Mouse (Mus musculus) kidney, embryonic 16.5 days (tissue): Measurements from ENCODE around the gene Gmnn. TPM values are rescaled to one million over a fixed set of nuclear protein-coding genes. Genes with fewer than 3 reads are reported as not detected.

Source experiments
- ATAC-seq: fragments of 200-750 bp; cut with Nextera tagmentation; 2 replicates; pipeline ENCODE4 v1.8.0; 2017; ENCODE audit warnings: moderate TSS enrichment; ENCODE audit not compliant: low FRiP score, low TSS enrichment
- H3K27ac ChIP-seq: fragments of 300-500 bp; sonication (generic); 2 replicates; pipeline ENCODE4 v1.5.1; 2014; ENCODE audit warnings: low read length
- H3K27me3 ChIP-seq: fragments of 300-500 bp; sonication (generic); 2 replicates; pipeline ENCODE4 v1.6.1; 2014; ENCODE audit warnings: low read length, control low read depth, mixed read lengths; ENCODE audit not compliant: insufficient read depth
- H3K36me3 ChIP-seq: fragments of 300-500 bp; sonication (generic); 2 replicates; pipeline ENCODE4 v1.6.1; 2014; ENCODE audit warnings: low read length, control low read depth, mixed read lengths; ENCODE audit not compliant: insufficient read depth
- H3K4me1 ChIP-seq: fragments of 300-500 bp; sonication (generic); 2 replicates; pipeline ENCODE4 v1.6.1; 2014; ENCODE audit warnings: low read length, control low read depth, mixed read lengths; ENCODE audit not compliant: insufficient read depth
- H3K4me2 ChIP-seq: fragments of 300-500 bp; sonication (generic); replicated peaks from 2 replicates; pipeline ENCODE4 v1.6.1; 2014; ENCODE audit warnings: low read depth, low read length
- H3K4me3 ChIP-seq: fragments of 300-500 bp; sonication (generic); 2 replicates; pipeline ENCODE4 v1.5.1; 2014; ENCODE audit warnings: mild to moderate bottlenecking, low read length
- H3K9ac ChIP-seq: fragments of 300-500 bp; sonication (generic); replicated peaks from 2 replicates; pipeline ENCODE4 v1.6.1; 2014; ENCODE audit warnings: low read length
- H3K9me3 ChIP-seq: fragments of 300-500 bp; sonication (generic); 2 replicates; pipeline ENCODE4 v1.6.1; 2016; ENCODE audit warnings: low read length, control low read depth
- WGBS: fragments of 180-500 bp; shearing (Covaris S2); extraction: QIAGEN DNeasy Blood & Tissue Kit; methylation state at CpG from one replicate; pipeline ENCODE4 v1.1.7; 2014; 5-methylcytosine and 5-hydroxymethylcytosine counted together
- polyA plus RNA-seq: library from polyadenylated mRNA; unstranded; fragments of >200 nt; fragmentation: Nextera tagmentation; extraction: Ambion mirVana; gene quantifications from 2 replicates; pipeline ENCODE4 v1.2.1, GENCODE M21; 2015

The Gmnn gene
- polyA plus RNA-seq: 103 and 104 TPM in 2 replicates

DNA sequence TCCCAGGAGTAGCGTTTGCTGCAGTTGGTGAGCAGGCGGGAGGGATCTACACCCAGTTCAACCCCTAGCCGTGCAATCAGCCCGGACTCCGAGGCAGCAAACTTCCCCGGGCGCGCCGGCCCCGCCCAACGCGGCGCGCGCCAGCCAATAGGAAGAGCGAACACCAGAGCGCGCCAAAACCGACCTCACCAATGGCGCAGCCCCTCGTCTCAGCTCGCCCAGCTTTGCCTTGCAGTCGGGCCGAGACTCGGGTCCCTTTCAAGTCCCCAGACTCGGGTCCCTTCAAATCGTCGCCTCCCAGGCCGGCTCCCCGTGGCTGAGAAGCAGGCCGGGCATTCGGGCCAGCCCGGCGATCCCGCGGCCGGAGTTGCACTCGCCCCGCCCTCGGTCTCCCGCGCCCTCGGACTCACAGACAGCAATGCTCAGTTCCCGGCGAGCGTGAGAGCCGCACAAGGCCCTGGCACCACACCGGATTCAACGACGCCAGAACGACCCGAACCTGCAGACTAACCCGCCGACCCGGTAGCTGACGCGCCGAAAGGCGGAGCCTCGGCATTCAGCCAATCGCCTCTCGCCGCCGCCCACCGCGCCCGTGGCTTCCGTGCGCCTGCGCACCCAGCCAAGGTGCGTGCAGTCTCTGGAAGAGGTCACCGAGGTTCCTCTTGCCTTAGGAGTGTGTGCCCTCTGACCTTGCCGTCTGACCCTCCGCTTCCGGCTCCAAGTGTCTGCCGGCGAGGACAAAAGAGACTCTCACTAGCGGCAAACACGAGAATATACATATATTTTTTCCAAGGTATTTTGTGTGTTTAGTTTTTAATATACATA lies at the start of gene Gmnn:
Gene Gmnn (minus strand): TSS at position 521 of the 825 bp plus-strand sequence.
- H3K27ac ChIP-seq: peak within 1 kb of the TSS; percentile 96
- peak within 1 kb of the TSS; percentile 72 for H3K4me2 ChIP-seq
- under 1% methylated on average over 78 of the region's 79 CpGs for WGBS
- H3K4me1 ChIP-seq: peaks cover 11% of the 10 kb centered on the region
- no peaks in the 10 kb centered on the region for H3K9me3 ChIP-seq
- H3K36me3 ChIP-seq: peaks cover 23% of the 10 kb centered on the region
- H3K9ac ChIP-seq: peak within 1 kb of the TSS; percentile 92
- ATAC-seq: peak; percentile 98
- H3K27me3 ChIP-seq: no peaks in the 10 kb centered on the region
- H3K4me3 ChIP-seq: peak within 1 kb of the TSS; percentile 97

DNA sequence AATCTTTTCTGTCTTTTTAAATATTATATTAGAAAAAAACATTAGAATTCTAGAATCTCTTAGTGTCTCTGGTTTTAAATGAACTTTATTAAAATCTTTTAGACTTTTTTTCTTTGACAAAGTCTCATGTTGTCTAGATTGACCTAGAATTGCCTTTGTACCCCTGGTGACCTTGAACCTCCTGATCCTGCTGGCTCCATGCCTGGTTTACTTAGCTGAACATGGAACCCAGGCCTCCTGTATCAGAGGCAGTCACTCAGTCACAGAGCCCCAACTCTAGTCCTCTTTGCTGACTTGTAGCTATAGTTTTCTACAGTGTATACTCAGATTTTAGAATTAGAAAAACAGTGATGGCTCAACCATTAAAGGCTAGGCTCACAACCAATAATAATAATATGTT lies 44.4 kb upstream of the Gmnn start:
- H3K9me3 ChIP-seq: no peaks in the 10 kb centered on the region
- no peak overlapping the region for H3K4me3 ChIP-seq
- H3K4me2 ChIP-seq: no peak overlapping the region
- H3K27me3 ChIP-seq: no peaks in the 10 kb centered on the region
- no peak overlapping the region for H3K9ac ChIP-seq
- ATAC-seq: no peak
- H3K36me3 ChIP-seq: peaks cover 39% of the 10 kb centered on the region
- H3K27ac ChIP-seq: no peak overlapping the region
- H3K4me1 ChIP-seq: peaks cover 12% of the 10 kb centered on the region; the same call in 1 of the 2 replicates

DNA sequence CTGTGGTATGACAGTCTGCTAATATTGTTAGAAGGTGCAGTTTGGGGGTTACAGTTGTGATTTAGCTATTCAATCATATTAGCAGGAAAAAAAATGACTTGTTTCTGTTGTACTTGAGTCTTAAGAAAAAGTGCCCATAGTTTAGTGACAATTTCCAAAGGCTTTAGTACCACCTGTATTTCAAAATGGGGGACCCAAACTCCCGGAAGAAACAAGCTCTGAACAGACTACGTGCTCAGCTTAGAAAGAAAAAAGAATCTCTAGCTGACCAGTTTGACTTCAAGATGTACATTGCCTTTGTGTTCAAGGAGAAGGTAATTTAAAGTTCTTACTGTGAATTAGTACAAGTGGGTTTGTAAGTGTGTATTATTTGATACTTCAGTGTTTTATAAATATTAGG lies 41.5 kb upstream of the Gmnn start:
- Histone ChIP-seq H3K27ac (no peak overlapping the region), H3K4me1 (peaks cover 15% of the 10 kb centered on the region; the same call in 1 of the 2 replicates), H3K4me2 (peak overlapping the region; percentile 68), H3K9ac (peak overlapping the region; percentile 89), H3K27me3 (no peaks in the 10 kb centered on the region), H3K4me3 (peak overlapping the region; percentile 99), H3K9me3 (no peaks in the 10 kb centered on the region), H3K36me3 (peaks cover 15% of the 10 kb centered on the region)
- WGBS: 9% methylated on average over 2 of the region's 2 CpGs
- ATAC-seq: no peak

DNA sequence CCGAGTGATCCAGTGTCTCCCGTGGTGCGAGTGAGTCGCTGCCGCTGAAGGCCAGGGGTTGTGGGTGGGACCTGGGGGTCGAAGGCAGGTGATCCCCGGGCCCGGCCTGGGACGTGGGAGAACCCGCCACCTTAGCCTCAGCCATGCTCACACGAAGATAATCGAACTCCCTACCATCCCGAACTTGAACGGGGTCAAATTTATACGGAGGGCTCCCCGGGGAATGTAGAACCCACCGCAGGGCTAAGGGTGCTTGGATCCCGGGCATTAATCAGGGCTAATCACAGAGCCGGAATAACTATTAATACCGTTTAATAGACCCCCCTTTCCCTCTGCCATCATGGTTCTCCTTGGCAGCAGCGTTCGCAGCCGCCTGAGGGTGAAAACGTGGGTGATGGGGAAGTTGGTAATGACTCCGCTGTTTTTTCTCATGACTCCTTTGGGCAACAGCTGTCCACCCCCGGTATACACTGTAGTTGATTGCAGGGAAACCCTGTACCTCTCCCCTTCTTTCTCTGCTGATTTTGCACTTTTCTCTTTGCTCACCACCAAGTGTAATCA lies 40.5 kb upstream of the Gmnn start:
- H3K4me2 ChIP-seq: peak overlapping the region; percentile 68
- H3K27ac ChIP-seq: peak overlapping the region; percentile 99; the same call in 1 of the 2 replicates
- H3K9me3 ChIP-seq: no peaks in the 10 kb centered on the region
- H3K36me3 ChIP-seq: peaks cover 13% of the 10 kb centered on the region
- H3K9ac ChIP-seq: peak overlapping the region; percentile 89
- under 1% methylated on average over 26 of the region's 26 CpGs for WGBS
- no peaks in the 10 kb centered on the region for H3K27me3 ChIP-seq
- H3K4me1 ChIP-seq: peaks cover 15% of the 10 kb centered on the region; the same call in 1 of the 2 replicates
- no peak for ATAC-seq
- H3K4me3 ChIP-seq: peak overlapping the region; percentile 99

DNA sequence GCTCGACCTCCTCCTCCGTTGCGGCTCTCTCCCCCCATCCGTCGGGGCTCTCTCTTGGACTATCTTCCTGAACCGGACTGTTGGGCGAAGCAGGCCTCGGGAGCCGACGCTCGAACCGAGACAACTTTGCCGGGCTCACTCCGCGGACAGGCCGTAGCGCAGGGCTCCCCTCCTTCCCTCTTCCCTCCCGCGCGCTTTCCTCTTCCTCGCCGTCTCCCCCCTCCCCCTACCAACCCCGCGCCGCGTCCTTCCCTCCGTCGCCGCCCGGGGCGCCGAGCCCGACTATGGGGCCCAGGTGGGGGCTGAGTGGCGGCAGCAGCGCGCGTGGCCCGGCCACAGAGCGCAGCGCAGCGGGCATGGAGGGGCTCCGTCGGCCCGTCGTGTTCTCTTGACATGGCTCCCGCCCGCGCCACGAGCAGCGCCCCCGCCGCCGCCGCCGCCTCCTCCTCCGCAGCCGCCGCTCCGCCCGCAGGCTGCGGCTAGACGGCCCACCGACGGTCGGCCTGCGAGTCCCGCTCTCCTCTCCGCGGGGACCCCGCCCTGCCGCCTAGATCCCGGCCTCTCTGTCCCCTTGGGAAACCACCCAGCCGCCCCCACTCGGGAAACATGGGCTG lies 39.7 kb upstream of the Gmnn start, which contains the start of gene BC005537:
Gene BC005537 (plus strand): TSS at position 350 of the 614 bp plus-strand sequence.
- Histone ChIP-seq H3K36me3 (peaks cover 9% of the 10 kb centered on the region), H3K4me2 (peak within 1 kb of the TSS; percentile 78), H3K4me1 (peaks cover 15% of the 10 kb centered on the region; the same call in 1 of the 2 replicates), H3K27me3 (no peaks in the 10 kb centered on the region), H3K9me3 (no peaks in the 10 kb centered on the region), H3K4me3 (peak within 1 kb of the TSS; percentile 99), H3K27ac (peak within 1 kb of the TSS; percentile 99), H3K9ac (peak within 1 kb of the TSS; percentile 89)
- WGBS: under 1% methylated on average over 56 of the region's 74 CpGs
- ATAC-seq: peak; percentile 53

DNA sequence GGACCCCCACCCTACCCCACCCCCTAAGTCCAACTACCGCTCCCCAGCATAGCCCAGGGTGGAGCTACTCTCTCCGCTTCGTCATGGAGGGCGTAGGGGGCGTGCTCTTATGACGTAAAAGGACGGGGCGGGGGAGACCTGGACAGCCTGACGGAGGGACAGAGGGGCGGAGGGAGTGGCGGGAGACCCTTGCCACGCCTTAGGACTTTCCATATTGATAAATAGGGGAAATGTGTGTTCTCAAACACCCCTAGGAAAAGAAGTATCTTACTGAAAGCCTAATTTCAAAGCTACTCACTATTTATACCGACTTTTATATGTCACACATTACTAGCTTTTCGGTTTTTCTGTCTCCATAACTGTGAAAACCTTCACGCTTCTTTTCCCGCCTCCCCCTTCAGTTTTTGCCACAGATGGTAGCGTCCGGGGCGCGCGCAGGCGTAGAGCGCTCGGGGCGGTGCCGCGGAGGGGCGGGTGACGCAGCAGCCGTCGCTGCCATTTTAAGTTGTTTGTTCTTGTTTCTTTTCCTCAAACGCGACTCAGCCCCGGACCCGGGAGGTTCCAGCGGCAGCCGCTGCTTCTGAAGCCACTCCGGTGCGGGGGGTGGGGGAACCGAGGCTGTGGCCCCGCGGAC lies 39.1 kb upstream of the Gmnn start:
- Histone ChIP-seq H3K27me3 (no peaks in the 10 kb centered on the region), H3K9me3 (no peaks in the 10 kb centered on the region), H3K36me3 (peaks cover 5% of the 10 kb centered on the region), H3K27ac (peak overlapping the region; percentile 99), H3K4me1 (peaks cover 15% of the 10 kb centered on the region; the same call in 1 of the 2 replicates), H3K4me2 (peak overlapping the region; percentile 78), H3K9ac (peak overlapping the region; percentile 89), H3K4me3 (peak overlapping the region; percentile 99)
- WGBS: under 1% methylated on average over 42 of the region's 42 CpGs
- ATAC-seq: peak; percentile 98

DNA sequence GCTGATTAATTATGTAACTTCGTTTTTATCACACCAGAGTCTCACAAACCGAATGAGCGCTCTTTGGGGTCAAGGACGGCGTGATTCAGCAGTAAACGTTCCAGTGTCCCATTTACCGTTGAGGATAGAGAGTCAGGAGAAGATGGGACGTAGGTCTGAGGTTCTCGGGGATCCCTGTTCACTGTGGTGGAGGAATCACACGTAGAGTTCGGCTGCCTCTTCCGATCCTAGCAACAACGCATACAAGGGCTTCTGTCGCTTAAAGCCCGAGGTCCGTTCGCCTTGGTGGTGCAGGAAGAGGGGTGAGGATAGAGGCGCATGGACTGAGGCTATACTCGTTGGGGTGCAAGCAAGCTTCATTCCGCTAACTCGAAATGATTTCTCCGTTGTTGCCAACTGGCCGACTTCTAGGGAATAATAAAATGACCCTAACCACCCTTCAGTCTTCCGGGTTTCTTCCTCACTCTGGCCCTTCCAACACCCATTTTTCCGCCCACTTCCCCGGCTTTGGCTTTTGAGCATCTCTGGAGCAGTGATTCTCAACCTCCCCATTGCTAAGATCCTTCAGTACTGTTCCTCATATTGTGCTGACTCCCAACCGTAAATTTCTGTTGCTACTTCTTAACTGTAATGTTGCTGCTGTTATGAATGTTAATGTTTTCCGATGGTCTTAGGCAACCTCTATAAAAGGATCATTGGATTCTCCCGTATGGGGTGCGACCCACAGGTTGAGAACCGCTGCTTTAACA lies 38.4 kb upstream of the Gmnn start:
- ATAC-seq: peak; percentile 37
- peaks cover 15% of the 10 kb centered on the region; the same call in 1 of the 2 replicates for H3K4me1 ChIP-seq
- peak overlapping the region; percentile 99 for H3K4me3 ChIP-seq
- no peaks in the 10 kb centered on the region for H3K9me3 ChIP-seq
- WGBS: under 1% methylated on average over 31 of the region's 31 CpGs
- no peaks in the 10 kb centered on the region for H3K36me3 ChIP-seq
- H3K27me3 ChIP-seq: no peaks in the 10 kb centered on the region
- H3K4me2 ChIP-seq: peak overlapping the region; percentile 78
- H3K27ac ChIP-seq: peak overlapping the region; percentile 84
- peak overlapping the region; percentile 61 for H3K9ac ChIP-seq

DNA sequence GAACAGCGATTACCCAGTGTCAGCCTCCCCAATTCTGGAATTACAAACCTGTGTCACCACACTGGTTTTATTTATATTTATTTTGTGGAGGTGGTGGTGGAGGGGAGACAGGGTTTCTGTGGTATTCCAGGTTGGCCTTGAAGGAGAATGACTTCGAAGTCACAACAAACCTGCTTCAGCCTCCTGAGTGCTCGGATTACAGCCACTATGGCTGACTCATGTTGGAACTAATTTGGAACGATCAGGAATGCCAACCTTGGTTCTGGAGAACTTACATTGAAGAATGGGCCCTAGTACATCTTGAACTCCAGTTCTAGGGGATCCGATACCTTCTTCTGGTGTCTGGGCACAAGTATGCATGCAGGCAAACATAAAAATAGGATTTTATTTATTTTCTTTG lies 37.7 kb upstream of the Gmnn start:
- ATAC-seq: no peak
- Histone ChIP-seq H3K36me3 (no peaks in the 10 kb centered on the region), H3K4me1 (peaks cover 11% of the 10 kb centered on the region; the same call in 1 of the 2 replicates), H3K4me3 (peak overlapping the region; percentile 99), H3K9ac (peak overlapping the region; percentile 61), H3K27ac (no peak overlapping the region), H3K9me3 (no peaks in the 10 kb centered on the region), H3K4me2 (peak overlapping the region; percentile 78), H3K27me3 (no peaks in the 10 kb centered on the region)
- WGBS: 59% methylated on average over 5 of the region's 5 CpGs

DNA sequence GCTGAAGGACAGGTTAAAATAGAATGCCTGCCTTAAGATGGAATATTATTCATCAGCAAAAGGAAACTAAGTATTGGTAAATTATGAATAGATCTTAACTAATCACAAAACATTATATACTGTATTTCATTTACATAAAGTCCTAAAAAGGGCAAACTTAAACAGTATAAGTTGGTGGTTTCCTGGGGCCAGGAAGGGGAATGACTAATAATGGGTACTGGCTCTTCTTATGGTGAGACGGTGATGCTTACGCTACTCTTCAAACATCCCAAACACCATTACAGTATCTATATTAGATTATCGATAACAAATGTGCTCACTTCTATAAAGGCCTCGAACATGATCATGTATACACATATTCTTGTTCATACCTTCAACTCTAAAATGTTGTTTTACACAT lies 37.0 kb upstream of the Gmnn start:
- H3K4me1 ChIP-seq: peaks cover 7% of the 10 kb centered on the region; the same call in 1 of the 2 replicates
- no peaks in the 10 kb centered on the region for H3K9me3 ChIP-seq
- H3K36me3 ChIP-seq: no peaks in the 10 kb centered on the region
- no peak overlapping the region for H3K9ac ChIP-seq
- no peak for ATAC-seq
- H3K27ac ChIP-seq: no peak overlapping the region
- H3K27me3 ChIP-seq: no peaks in the 10 kb centered on the region
- H3K4me3 ChIP-seq: no peak overlapping the region
- H3K4me2 ChIP-seq: no peak overlapping the region
- 95% methylated on average over 4 of the region's 4 CpGs for WGBS
